Mouse (Mus musculus) forebrain, embryonic 14.5 days (tissue): ENCODE results near the gene Trhr2. TPM values are rescaled to one million over a fixed set of nuclear protein-coding genes. Genes with fewer than 3 reads are reported as not detected.

Experiments
- ATAC-seq: fragments of 200-750 bp; cut with Nextera tagmentation; 2 replicates; pipeline ENCODE4 v1.8.0; 2017; ENCODE audit warnings: mild to moderate bottlenecking, moderate library complexity
- DNase-seq: peaks from one replicate; pipeline ENCODE4 v3.0.0-alpha.2; 2015; ENCODE audit warnings: low spot score
- H3K27ac ChIP-seq: fragments of 300-500 bp; sonication (generic); 2 replicates; pipeline ENCODE4 v1.5.1; 2014; ENCODE audit warnings: low read depth, mild to moderate bottlenecking, control low read depth, low read length, moderate library complexity
- H3K27me3 ChIP-seq: fragments of 300-500 bp; sonication (generic); replicated peaks from 2 replicates; pipeline ENCODE4 v1.6.1; 2014; ENCODE audit warnings: low read length, control low read depth, mixed read lengths; ENCODE audit not compliant: control insufficient read depth, insufficient read depth
- H3K36me3 ChIP-seq: fragments of 300-500 bp; sonication (generic); 2 replicates; pipeline ENCODE4 v1.6.1; 2014; ENCODE audit warnings: low read length, control low read depth; ENCODE audit not compliant: control insufficient read depth, insufficient read depth
- H3K4me1 ChIP-seq: fragments of 300-500 bp; sonication (generic); 2 replicates; pipeline ENCODE4 v1.6.1; 2014; ENCODE audit warnings: antibody characterized with exemption, low read length, control low read depth; ENCODE audit not compliant: control insufficient read depth, insufficient read depth
- H3K4me2 ChIP-seq: fragments of 300-500 bp; sonication (generic); 2 replicates; pipeline ENCODE4 v1.6.1; 2014; ENCODE audit warnings: mild to moderate bottlenecking, control low read depth, low read length
- H3K4me3 ChIP-seq: fragments of 300-500 bp; sonication (generic); 2 replicates; pipeline ENCODE4 v1.5.1; 2014; ENCODE audit warnings: low read depth, low read length, control low read depth
- H3K9ac ChIP-seq: fragments of 300-500 bp; sonication (generic); 2 replicates; pipeline ENCODE4 v1.6.1; 2014; ENCODE audit warnings: mild to moderate bottlenecking, low read length, control low read depth, moderate library complexity
- H3K9me3 ChIP-seq: fragments of 300-500 bp; sonication (generic); replicated peaks from 2 replicates; pipeline ENCODE4 v1.6.1; 2016; ENCODE audit warnings: low read length, control low read depth, mixed read lengths; ENCODE audit not compliant: control insufficient read depth
- WGBS: fragments of 180-500 bp; shearing (Covaris S2); extraction: QIAGEN DNeasy Blood & Tissue Kit; methylation state at CpG from one replicate; pipeline ENCODE4 v1.1.7; 2014; 5-methylcytosine and 5-hydroxymethylcytosine counted together
- polyA plus RNA-seq: library from polyadenylated mRNA; unstranded; fragments of >200 nt; fragmentation: Nextera tagmentation; extraction: Ambion mirVana; gene quantifications from 2 replicates; pipeline ENCODE4 v1.2.1, GENCODE M21; 2014

The Trhr2 gene
- polyA plus RNA-seq, 1 experiment from 2014 or later = not detected

- no peaks in the 10 kb centered on the region for H3K36me3 ChIP-seq
- 84% methylated on average over 12 of the region's 12 CpGs for WGBS
- H3K27me3 ChIP-seq = no peaks in the 10 kb centered on the region
- no peak overlapping the region for H3K4me3 ChIP-seq
- H3K27ac ChIP-seq = no peak overlapping the region
- no peak overlapping the region for H3K9ac ChIP-seq
- H3K4me2 ChIP-seq = no peak overlapping the region
- no peaks in the 10 kb centered on the region for H3K9me3 ChIP-seq
- DNase-seq (no peak), ATAC-seq (no peak)
- 0 out of 2 replicates have a peak, but pooled peaks cover 2% of the 10 kb centered on the region for H3K4me1 ChIP-seq
These were observed 51.3 kb downstream of the Trhr2 start for GRCm38 (mm10) chr8:122309272-122309671.

- H3K27me3 ChIP-seq = no peaks in the 10 kb centered on the region
- no peak overlapping the region for H3K9ac ChIP-seq
- H3K4me2 ChIP-seq = no peak overlapping the region
- 0 out of 2 replicates have a peak, but pooled peaks cover 2% of the 10 kb centered on the region for H3K4me1 ChIP-seq
- H3K4me3 ChIP-seq = no peak overlapping the region
- no peaks in the 10 kb centered on the region for H3K9me3 ChIP-seq
- no peaks in the 10 kb centered on the region for H3K36me3 ChIP-seq
- peak; percentile 54; the same call in 1 of the 2 replicates for ATAC-seq
- 62% methylated on average over 8 of the region's 8 CpGs for WGBS
- DNase-seq = peak; percentile 74
- H3K27ac ChIP-seq = peak overlapping the region; percentile 11; the same call in 1 of the 2 replicates
These were observed 52.7 kb downstream of the Trhr2 start for GRCm38 (mm10) chr8:122307836-122308235.

Other genes with a start within 250 kb of the Trhr2 start
- 0.41 and 0.47 TPM in 2 replicates for gene Zfpm1, start 78.6 kb downstream of the Trhr2 start, polyA plus RNA-seq
- gene Zc3h18, start 15.9 kb upstream of the Trhr2 start, polyA plus RNA-seq = 24.8 and 26.9 TPM in 2 replicates
- gene Il17c, start 61.3 kb upstream of the Trhr2 start, polyA plus RNA-seq = not detected in 2 replicates
- gene Cyba, start 72.2 kb upstream of the Trhr2 start, polyA plus RNA-seq = 33.5 and 39.3 TPM in 2 replicates
- gene Mvd, start 82.7 kb upstream of the Trhr2 start, polyA plus RNA-seq = 41.8 and 51.9 TPM in 2 replicates
- gene Snai3, start 100.0 kb upstream of the Trhr2 start, polyA plus RNA-seq = not detected in 2 replicates
- 28.8 and 32.2 TPM in 2 replicates for gene Rnf166, start 115.3 kb upstream of the Trhr2 start, polyA plus RNA-seq
- 81.3 and 88.4 TPM in 2 replicates for gene Ctu2, start 115.4 kb upstream of the Trhr2 start, polyA plus RNA-seq
- gene Piezo1, start 190.6 kb upstream of the Trhr2 start, polyA plus RNA-seq = 1.2 and 1.6 TPM in 2 replicates
- 12.8 and 13.4 TPM in 2 replicates for gene Cdt1, start 207.3 kb upstream of the Trhr2 start, polyA plus RNA-seq
- gene Aprt, start 216.2 kb upstream of the Trhr2 start, polyA plus RNA-seq = 200 and 247 TPM in 2 replicates